Mouse (Mus musculus): ENCODE measurements around the gene Cwc27. TPM values are rescaled to one million over a fixed set of nuclear protein-coding genes. Genes with fewer than 3 reads are reported as not detected.
A peak's percentile ranks its signal among the peaks of the same experiment; 100 is the strongest.

The Cwc27 gene
- polyA plus RNA-seq, 1 experiment from 2014 or later: 34.1 TPM

- peak overlapping the region; percentile 30; the same call in 1 of the 2 replicates for H3K27ac ChIP-seq (replicated peaks)
Measured at GRCm38 (mm10) chr13:104631621-104632205, 185.2 kb downstream of the Cwc27 start.

GRCm38 (mm10) chr13:104630808-104631207, 186.1 kb downstream of the Cwc27 start:
- no peak overlapping the region for H3K4me3 ChIP-seq
- no peaks in the 10 kb centered on the region for H3K9me3 ChIP-seq (replicated peaks)
- DNase-seq (ENCODE audit: low spot score): no peak
- H3K36me3 ChIP-seq: peaks cover 7% of the 10 kb centered on the region; the same call in 1 of the 2 replicates
- H3K4me1 ChIP-seq: peaks cover 14% of the 10 kb centered on the region
- 96% methylated on average over 5 of the region's 5 CpGs for WGBS
- no peaks in the 10 kb centered on the region for H3K27me3 ChIP-seq (ENCODE audit: low read depth, poor library complexity, severe bottlenecking)
- H3K27ac ChIP-seq (replicated peaks): no peak overlapping the region

More at GRCm38 (mm10) chr13:104631621-104632205, 185.2 kb downstream of the Cwc27 start:
- no peak for DNase-seq (ENCODE audit: low spot score)
- Histone ChIP-seq H3K9me3 (replicated peaks) (no peaks in the 10 kb centered on the region), H3K4me1 (peaks cover 14% of the 10 kb centered on the region), H3K27me3 (ENCODE audit: low read depth, poor library complexity, severe bottlenecking) (no peaks in the 10 kb centered on the region), H3K36me3 (peaks cover 7% of the 10 kb centered on the region; the same call in 1 of the 2 replicates), H3K4me3 (no peak overlapping the region)
- WGBS: 80% methylated on average over 7 of the region's 7 CpGs

- no peak for DNase-seq (ENCODE audit: low spot score)
- no peaks in the 10 kb centered on the region for H3K9me3 ChIP-seq (replicated peaks)
- peaks cover 7% of the 10 kb centered on the region; the same call in 1 of the 2 replicates for H3K36me3 ChIP-seq
- 95% methylated on average over 11 of the region's 11 CpGs for WGBS
- H3K4me3 ChIP-seq: no peak overlapping the region
- H3K27ac ChIP-seq (replicated peaks): no peak overlapping the region
- H3K27me3 ChIP-seq (ENCODE audit: low read depth, poor library complexity, severe bottlenecking): no peaks in the 10 kb centered on the region
- H3K4me1 ChIP-seq: peaks cover 14% of the 10 kb centered on the region
Measured at GRCm38 (mm10) chr13:104629621-104630020, 187.3 kb downstream of the Cwc27 start.

- peaks cover 14% of the 10 kb centered on the region for H3K4me1 ChIP-seq
- no peaks in the 10 kb centered on the region for H3K9me3 ChIP-seq (replicated peaks)
- no peak overlapping the region for H3K4me3 ChIP-seq
- DNase-seq (ENCODE audit: low spot score): no peak
- WGBS: 47% methylated on average over 4 of the region's 4 CpGs
- no peaks in the 10 kb centered on the region for H3K27me3 ChIP-seq (ENCODE audit: low read depth, poor library complexity, severe bottlenecking)
- H3K36me3 ChIP-seq: peaks cover 7% of the 10 kb centered on the region; the same call in 1 of the 2 replicates
- no peak overlapping the region for H3K27ac ChIP-seq (replicated peaks)
Measured at GRCm38 (mm10) chr13:104628019-104628418, 188.9 kb downstream of the Cwc27 start.

- Histone ChIP-seq H3K27ac (replicated peaks) (0 out of 2 replicates have a peak overlapping the region, but pooled peaks have one; percentile 4), H3K4me1 (peaks cover 14% of the 10 kb centered on the region), H3K9me3 (replicated peaks) (no peaks in the 10 kb centered on the region), H3K36me3 (peaks cover 7% of the 10 kb centered on the region; the same call in 1 of the 2 replicates), H3K27me3 (ENCODE audit: low read depth, poor library complexity, severe bottlenecking) (no peaks in the 10 kb centered on the region), H3K4me3 (no peak overlapping the region)
- DNase-seq (ENCODE audit: low spot score): no peak
- 77% methylated on average over 11 of the region's 11 CpGs for WGBS
Measured at GRCm38 (mm10) chr13:104627169-104627909, 189.6 kb downstream of the Cwc27 start.

- WGBS: 85% methylated on average over 12 of the region's 12 CpGs
- no peaks in the 10 kb centered on the region for H3K27me3 ChIP-seq (ENCODE audit: low read depth, poor library complexity, severe bottlenecking)
- H3K36me3 ChIP-seq: no peaks in the 10 kb centered on the region
- peaks cover 14% of the 10 kb centered on the region for H3K4me1 ChIP-seq
- H3K9me3 ChIP-seq (replicated peaks): no peaks in the 10 kb centered on the region
- DNase-seq (ENCODE audit: low spot score): no peak
- H3K4me3 ChIP-seq: no peak overlapping the region
- no peak overlapping the region for H3K27ac ChIP-seq (replicated peaks)
Measured at GRCm38 (mm10) chr13:104623130-104623891, 193.6 kb downstream of the Cwc27 start.

- no peaks in the 10 kb centered on the region for H3K36me3 ChIP-seq
- WGBS: 87% methylated on average over 6 of the region's 6 CpGs
- H3K27me3 ChIP-seq (ENCODE audit: low read depth, poor library complexity, severe bottlenecking): no peaks in the 10 kb centered on the region
- no peaks in the 10 kb centered on the region for H3K9me3 ChIP-seq (replicated peaks)
- no peak for DNase-seq (ENCODE audit: low spot score)
- no peak overlapping the region for H3K27ac ChIP-seq (replicated peaks)
- peaks cover 4% of the 10 kb centered on the region for H3K4me1 ChIP-seq
- no peak overlapping the region for H3K4me3 ChIP-seq
Measured at GRCm38 (mm10) chr13:104622102-104622743, 194.7 kb downstream of the Cwc27 start.

GRCm38 (mm10) chr13:104620423-104620822, 196.5 kb downstream of the Cwc27 start:
- Histone ChIP-seq H3K27me3 (ENCODE audit: low read depth, poor library complexity, severe bottlenecking) (no peaks in the 10 kb centered on the region), H3K9me3 (replicated peaks) (no peaks in the 10 kb centered on the region), H3K4me1 (peaks cover 10% of the 10 kb centered on the region), H3K27ac (replicated peaks) (no peak overlapping the region), H3K4me3 (no peak overlapping the region), H3K36me3 (no peaks in the 10 kb centered on the region)
- WGBS: 89% methylated on average over 2 of the region's 2 CpGs
- DNase-seq (ENCODE audit: low spot score): no peak

GRCm38 (mm10) chr13:104619503-104620288, 197.2 kb downstream of the Cwc27 start:
- Histone ChIP-seq H3K4me1 (peaks cover 10% of the 10 kb centered on the region), H3K9me3 (replicated peaks) (no peaks in the 10 kb centered on the region), H3K4me3 (no peak overlapping the region), H3K36me3 (no peaks in the 10 kb centered on the region), H3K27ac (replicated peaks) (no peak overlapping the region), H3K27me3 (ENCODE audit: low read depth, poor library complexity, severe bottlenecking) (no peaks in the 10 kb centered on the region)
- no peak for DNase-seq (ENCODE audit: low spot score)
- WGBS: 87% methylated on average over 7 of the region's 7 CpGs

- no peaks in the 10 kb centered on the region for H3K36me3 ChIP-seq
- WGBS: 91% methylated on average over 4 of the region's 4 CpGs
- no peak for DNase-seq (ENCODE audit: low spot score)
- no peak overlapping the region for H3K4me3 ChIP-seq
- H3K4me1 ChIP-seq: peaks cover 10% of the 10 kb centered on the region
- H3K9me3 ChIP-seq (replicated peaks): no peaks in the 10 kb centered on the region
- H3K27me3 ChIP-seq (ENCODE audit: low read depth, poor library complexity, severe bottlenecking): no peaks in the 10 kb centered on the region
- H3K27ac ChIP-seq (replicated peaks): no peak overlapping the region
Measured at GRCm38 (mm10) chr13:104617201-104617600, 199.7 kb downstream of the Cwc27 start.

GRCm38 (mm10) chr13:104615999-104616810, 200.7 kb downstream of the Cwc27 start:
- 70% methylated on average over 18 of the region's 18 CpGs for WGBS
- no peaks in the 10 kb centered on the region for H3K36me3 ChIP-seq

More at GRCm38 (mm10) chr13:104615999-104616810, 200.7 kb downstream of the Cwc27 start:
- Histone ChIP-seq H3K4me1 (peaks cover 10% of the 10 kb centered on the region), H3K27ac (replicated peaks) (no peak overlapping the region), H3K4me3 (no peak overlapping the region), H3K9me3 (replicated peaks) (no peaks in the 10 kb centered on the region), H3K27me3 (ENCODE audit: low read depth, poor library complexity, severe bottlenecking) (no peaks in the 10 kb centered on the region)
- DNase-seq (ENCODE audit: low spot score): no peak
